Mouse (Mus musculus): Measurements from ENCODE around the gene Gpr152.

- TF ChIP-seq CTCF (IDR thresholded peaks at IDR 0.05; ENCODE audit: low read depth): no peak
- TF ChIP-seq EP300 (IDR thresholded peaks at IDR 0.05; ENCODE audit: low read depth): no peak
Measured at GRCm38 (mm10) chr19:4153232-4153654, 13.7 kb downstream of the Gpr152 start, which contains the start of gene Ptprcap.

Data from liver, postnatal 0 days (tissue).